ENCODE assay signal across 39 mouse cellular contexts in genomic region chr6:42714668-42715067, GRCm38 (mm10). TPM values are rescaled to one million over a fixed set of nuclear protein-coding genes. Genes with fewer than 3 reads are reported as not detected.
"Had no signal": no experiment of that assay in that cellular context is flagged by ENCODE, and none has a peak within 500 bp of the region (broad histone marks: within the 10 kb centered on the region; RNA-seq: fewer than 3 reads in every experiment).

No protein-coding gene starts in this region.

- H3K4me3 ChIP-seq: embryonic facial prominence, embryonic 10.5 days; embryonic facial prominence, embryonic 12.5 days; embryonic facial prominence, embryonic 13.5 days; embryonic facial prominence, embryonic 15.5 days; erythroblast, embryonic 14.5 days; forebrain, embryonic 10.5 days; forebrain, embryonic 12.5 days; forebrain, embryonic 13.5 days; forebrain, embryonic 15.5 days; gastrocnemius, adult 2 months; heart, adult 2 months had no signal

- H3K4me1 ChIP-seq: embryonic facial prominence, embryonic 10.5 days; embryonic facial prominence, embryonic 12.5 days; embryonic facial prominence, embryonic 13.5 days; embryonic facial prominence, embryonic 15.5 days; forebrain, embryonic 13.5 days; forebrain, embryonic 15.5 days had no signal

- DNase-seq: cerebellum, adult 8-10 months; cerebellum, adult 9-10 months; cerebellum, adult 9-11 months; cerebellum, postnatal 10 days; cerebellum, postnatal 14 days; cerebellum, postnatal 25 days; cerebellum, postnatal 36 days; embryo, embryonic 11 days; forebrain, postnatal 0 days; gastrocnemius, adult 2 months; gastrocnemius, postnatal 10 days; gastrocnemius, postnatal 14 days; gastrocnemius, postnatal 25 days; gastrocnemius, postnatal 36 days; heart, adult 18-20 months; heart, adult 2 months had no signal

- H3K9me3 ChIP-seq: embryonic facial prominence, embryonic 10.5 days; embryonic facial prominence, embryonic 12.5 days; embryonic facial prominence, embryonic 13.5 days; embryonic facial prominence, embryonic 15.5 days; forebrain, embryonic 10.5 days; forebrain, embryonic 12.5 days; forebrain, embryonic 13.5 days; forebrain, embryonic 15.5 days had no signal

- H3K36me3 ChIP-seq: embryonic facial prominence, embryonic 10.5 days; embryonic facial prominence, embryonic 12.5 days; embryonic facial prominence, embryonic 13.5 days; embryonic facial prominence, embryonic 15.5 days; forebrain, embryonic 10.5 days; forebrain, embryonic 12.5 days; forebrain, embryonic 15.5 days had no signal

- H3K9ac ChIP-seq: embryonic facial prominence, embryonic 12.5 days; embryonic facial prominence, embryonic 13.5 days; embryonic facial prominence, embryonic 15.5 days; forebrain, embryonic 12.5 days; forebrain, embryonic 13.5 days; forebrain, embryonic 15.5 days; forebrain, postnatal 0 days had no signal

- H3K27ac ChIP-seq: embryonic facial prominence, embryonic 10.5 days; embryonic facial prominence, embryonic 12.5 days; embryonic facial prominence, embryonic 13.5 days; embryonic facial prominence, embryonic 15.5 days; forebrain, embryonic 10.5 days; forebrain, embryonic 12.5 days; forebrain, embryonic 13.5 days; forebrain, embryonic 15.5 days; gastrocnemius, adult 2 months; heart, adult 2 months had no signal

- H3K4me2 ChIP-seq: embryonic facial prominence, embryonic 12.5 days; embryonic facial prominence, embryonic 13.5 days; embryonic facial prominence, embryonic 15.5 days; forebrain, embryonic 12.5 days; forebrain, embryonic 13.5 days; forebrain, embryonic 15.5 days had no signal

- H3K27me3 ChIP-seq: embryonic facial prominence, embryonic 12.5 days; embryonic facial prominence, embryonic 13.5 days; embryonic facial prominence, embryonic 15.5 days; forebrain, embryonic 12.5 days; forebrain, embryonic 13.5 days; forebrain, embryonic 15.5 days had no signal

- ATAC-seq: forebrain, embryonic 13.5 days; forebrain, embryonic 14.5 days; forebrain, embryonic 15.5 days; forebrain, embryonic 16.5 days; forebrain, postnatal 0 days had no signal

RNA-seq across cellular contexts. Expression of gene Olfr453, which starts 24.5 kb away (rescaled TPM):
- total RNA-seq: common myeloid progenitor, adult 5-6 weeks; forebrain, postnatal 0 days; gastrocnemius, adult 18-20 months; gastrocnemius, adult 2 months; gastrocnemius, adult 8-10 months; gastrocnemius, postnatal 10 days; gastrocnemius, postnatal 14 days; gastrocnemius, postnatal 25 days; gastrocnemius, postnatal 36 days; gastrocnemius, postnatal 4 days; granulocyte monocyte progenitor cell, adult 5-6 weeks; heart, adult 18-20 months; heart, adult 2 months; heart, adult 8-10 months had no signal
- polyA plus RNA-seq: cortical plate, adult 2 months; embryonic facial prominence, embryonic 10.5 days; embryonic facial prominence, embryonic 11.5 days; embryonic facial prominence, embryonic 12.5 days; embryonic facial prominence, embryonic 13.5 days; embryonic facial prominence, embryonic 14.5 days; erythroblast, embryonic 14.5 days; forebrain, embryonic 10.5 days; forebrain, embryonic 11.5 days; forebrain, embryonic 12.5 days; forebrain, embryonic 13.5 days; forebrain, embryonic 14.5 days; forebrain, embryonic 15.5 days; forebrain, embryonic 16.5 days; forebrain, postnatal 0 days; frontal cortex, adult 2 months; gonadal fat pad, adult 2 months; heart, adult 2 months had no signal

RNA-seq across cellular contexts. Expression of gene Olfr38, which starts 41.5 kb away (rescaled TPM):
- total RNA-seq: common myeloid progenitor, adult 5-6 weeks; forebrain, postnatal 0 days; gastrocnemius, adult 18-20 months; gastrocnemius, adult 2 months; gastrocnemius, adult 8-10 months; gastrocnemius, postnatal 10 days; gastrocnemius, postnatal 14 days; gastrocnemius, postnatal 25 days; gastrocnemius, postnatal 36 days; gastrocnemius, postnatal 4 days; granulocyte monocyte progenitor cell, adult 5-6 weeks; heart, adult 18-20 months; heart, adult 2 months; heart, adult 8-10 months had no signal
- polyA plus RNA-seq: cortical plate, adult 2 months; embryonic facial prominence, embryonic 10.5 days; embryonic facial prominence, embryonic 11.5 days; embryonic facial prominence, embryonic 12.5 days; embryonic facial prominence, embryonic 13.5 days; embryonic facial prominence, embryonic 14.5 days; embryonic facial prominence, embryonic 15.5 days; erythroblast, embryonic 14.5 days; forebrain, embryonic 10.5 days; forebrain, embryonic 11.5 days; forebrain, embryonic 12.5 days; forebrain, embryonic 13.5 days; forebrain, embryonic 14.5 days; forebrain, embryonic 15.5 days; forebrain, embryonic 16.5 days; forebrain, postnatal 0 days; frontal cortex, adult 2 months; gonadal fat pad, adult 2 months; heart, adult 2 months had no signal
